Mouse (Mus musculus) liver, embryonic 14.5 days (tissue): ENCODE results near the gene Ap2a2.

ENCODE experiments used
- CTCF ChIP-seq: IDR thresholded peaks from 2 replicates; pipeline ENCODE4 v1.5.1; 2016; ENCODE audit warnings: antibody characterized with exemption, low read depth, control low read depth
- EP300 ChIP-seq: IDR thresholded peaks from 2 replicates; pipeline ENCODE4 v1.6.1; 2016; ENCODE audit warnings: antibody characterized with exemption, low read depth

DNA sequence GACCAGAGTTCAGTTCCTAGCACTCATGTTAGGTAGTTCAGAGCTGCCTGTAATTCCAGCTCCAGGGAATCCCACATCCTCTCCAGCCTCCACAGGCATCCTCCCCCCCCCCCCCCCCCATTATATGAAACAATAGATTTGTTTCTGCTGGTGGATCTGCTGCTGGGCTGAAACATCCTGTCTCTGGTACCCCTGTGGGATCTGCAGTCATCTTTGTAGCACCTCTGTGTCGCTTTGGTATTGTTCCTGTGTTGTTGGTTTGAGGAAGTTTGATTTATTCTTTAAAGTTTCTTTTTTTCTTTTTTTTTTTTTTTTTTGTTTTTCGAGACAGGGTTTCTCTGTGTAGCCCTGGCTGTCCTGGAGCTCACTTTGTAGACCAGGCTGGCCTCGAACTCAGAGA, 13.5 kb downstream of the Ap2a2 start:
- TF ChIP-seq CTCF (no peak), EP300 (no peak)
